Mouse (Mus musculus): ENCODE measurements at regions not wholly inside any gene's neighbourhood (a gene's known extent, or its start where the extent isn't known, plus 50 kb on each side); places are given as distances from the start of the nearest gene placed in this dataset.

- TF ChIP-seq CTCF (IDR thresholded peaks at IDR 0.05; ENCODE audit: low read depth) (no peak), EP300 (IDR thresholded peaks at IDR 0.05; ENCODE audit: low read depth) (no peak)
Observed at GRCm38 (mm10) chr2:148549618-148550017, 106.3 kb upstream of the Cd93 start.
